Mouse (Mus musculus): ENCODE measurements around the gene Fam240a.

DNA sequence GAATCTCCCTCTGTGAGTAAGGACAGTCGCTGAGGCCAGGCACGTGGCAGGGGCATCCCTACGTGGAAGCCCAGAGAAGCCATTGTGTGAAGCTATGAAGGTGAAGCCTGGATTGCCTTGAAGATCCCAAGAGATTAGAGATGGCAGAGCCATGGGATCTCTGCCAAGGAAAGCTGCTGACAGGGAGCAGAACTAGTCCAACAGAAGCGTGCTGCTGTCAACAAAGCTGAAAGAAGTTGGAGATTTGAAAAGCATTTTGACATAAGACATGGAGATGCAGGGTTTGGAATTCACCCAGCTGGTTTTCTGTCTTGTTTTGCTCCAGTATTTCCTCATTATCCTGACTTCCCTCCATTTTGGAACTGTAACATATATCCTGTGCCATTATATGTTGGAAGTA, 14.4 kb downstream of the Fam240a start:
- TF ChIP-seq POLR2A (IDR thresholded peaks at IDR 0.05; ENCODE audit: insufficient read depth, low read length) (no peak), CTCF (IDR thresholded peaks at IDR 0.05; ENCODE audit: low read depth, low read length) (no peak), EP300 (IDR thresholded peaks at IDR 0.05; ENCODE audit: insufficient read depth, low read depth, low read length) (no peak)

Measured in ES-Bruce4 (cell line).